Mouse (Mus musculus): ENCODE measurements around the gene Babam2. TPM values are rescaled to one million over a fixed set of nuclear protein-coding genes. Genes with fewer than 3 reads are reported as not detected.

The Babam2 gene
- polyA plus RNA-seq, 1 experiment from 2014 or later = 62.9 TPM

GRCm38 (mm10) chr5:31771486-31771885 is 74.0 kb downstream of the Babam2 start:
- no peaks in the 10 kb centered on the region; the same call in 1 of the 2 replicates for H3K9me3 ChIP-seq (ENCODE audit: control insufficient read depth, low read depth, low read length)
- H3K4me3 ChIP-seq (ENCODE audit: low read depth, low read length) = no peak overlapping the region
- WGBS = 89% methylated on average over 5 of the region's 5 CpGs
- H3K27me3 ChIP-seq (ENCODE audit: control insufficient read depth, insufficient read depth, low read length) = no peaks in the 10 kb centered on the region
- H3K27ac ChIP-seq (ENCODE audit: low read length) = no peak overlapping the region
- no peak for ATAC-seq (ENCODE audit: insufficient number of reproducible peaks, insufficient read depth, low FRiP score, low read depth)
- no peak overlapping the region for H3K9ac ChIP-seq (replicated peaks; ENCODE audit: low read depth, low read length)
- no peaks in the 10 kb centered on the region for H3K36me3 ChIP-seq (ENCODE audit: control insufficient read depth, insufficient read depth, low read length)
- H3K4me2 ChIP-seq (replicated peaks; ENCODE audit: low read depth, low read length) = no peak overlapping the region
- no peaks in the 10 kb centered on the region for H3K4me1 ChIP-seq (ENCODE audit: control insufficient read depth, insufficient read depth, low read length)

GRCm38 (mm10) chr5:31771921-31772320 is 74.4 kb downstream of the Babam2 start:
- Histone ChIP-seq H3K27me3 (ENCODE audit: control insufficient read depth, insufficient read depth, low read length) (no peaks in the 10 kb centered on the region), H3K4me1 (ENCODE audit: control insufficient read depth, insufficient read depth, low read length) (no peaks in the 10 kb centered on the region), H3K36me3 (ENCODE audit: control insufficient read depth, insufficient read depth, low read length) (no peaks in the 10 kb centered on the region), H3K4me2 (replicated peaks; ENCODE audit: low read depth, low read length) (no peak overlapping the region), H3K9ac (replicated peaks; ENCODE audit: low read depth, low read length) (no peak overlapping the region), H3K9me3 (ENCODE audit: control insufficient read depth, low read depth, low read length) (no peaks in the 10 kb centered on the region; the same call in 1 of the 2 replicates), H3K4me3 (ENCODE audit: low read depth, low read length) (no peak overlapping the region), H3K27ac (ENCODE audit: low read length) (no peak overlapping the region)
- WGBS = 97% methylated on average over 4 of the region's 4 CpGs
- no peak for ATAC-seq (ENCODE audit: insufficient number of reproducible peaks, insufficient read depth, low FRiP score, low read depth)

- no peak overlapping the region for H3K27ac ChIP-seq (ENCODE audit: low read length)
- ATAC-seq (ENCODE audit: insufficient number of reproducible peaks, insufficient read depth, low FRiP score, low read depth) = no peak
- no peak overlapping the region for H3K4me3 ChIP-seq (ENCODE audit: low read depth, low read length)
- no peaks in the 10 kb centered on the region; the same call in 1 of the 2 replicates for H3K9me3 ChIP-seq (ENCODE audit: control insufficient read depth, low read depth, low read length)
- no peak overlapping the region for H3K4me2 ChIP-seq (replicated peaks; ENCODE audit: low read depth, low read length)
- no peaks in the 10 kb centered on the region for H3K36me3 ChIP-seq (ENCODE audit: control insufficient read depth, insufficient read depth, low read length)
- H3K4me1 ChIP-seq (ENCODE audit: control insufficient read depth, insufficient read depth, low read length) = no peaks in the 10 kb centered on the region
- H3K9ac ChIP-seq (replicated peaks; ENCODE audit: low read depth, low read length) = no peak overlapping the region
- 92% methylated on average over 6 of the region's 6 CpGs for WGBS
- H3K27me3 ChIP-seq (ENCODE audit: control insufficient read depth, insufficient read depth, low read length) = no peaks in the 10 kb centered on the region
Observed at GRCm38 (mm10) chr5:31774976-31775375, 77.5 kb downstream of the Babam2 start.

GRCm38 (mm10) chr5:31781624-31782023 is 84.1 kb downstream of the Babam2 start:
- H3K9ac ChIP-seq (replicated peaks; ENCODE audit: low read depth, low read length) = no peak overlapping the region
- no peak overlapping the region for H3K4me2 ChIP-seq (replicated peaks; ENCODE audit: low read depth, low read length)
- no peak overlapping the region for H3K27ac ChIP-seq (ENCODE audit: low read length)
- ATAC-seq (ENCODE audit: insufficient number of reproducible peaks, insufficient read depth, low FRiP score, low read depth) = no peak
- no peaks in the 10 kb centered on the region for H3K27me3 ChIP-seq (ENCODE audit: control insufficient read depth, insufficient read depth, low read length)
- 82% methylated on average over 5 of the region's 5 CpGs for WGBS
- no peaks in the 10 kb centered on the region for H3K4me1 ChIP-seq (ENCODE audit: control insufficient read depth, insufficient read depth, low read length)
- no peaks in the 10 kb centered on the region for H3K36me3 ChIP-seq (ENCODE audit: control insufficient read depth, insufficient read depth, low read length)
- no peak overlapping the region for H3K4me3 ChIP-seq (ENCODE audit: low read depth, low read length)
- H3K9me3 ChIP-seq (ENCODE audit: control insufficient read depth, low read depth, low read length) = no peaks in the 10 kb centered on the region

GRCm38 (mm10) chr5:31787201-31787600 is 89.7 kb downstream of the Babam2 start:
- no peak for ATAC-seq (ENCODE audit: insufficient number of reproducible peaks, insufficient read depth, low FRiP score, low read depth)
- no peak overlapping the region for H3K9ac ChIP-seq (replicated peaks; ENCODE audit: low read depth, low read length)
- no peak overlapping the region for H3K27ac ChIP-seq (ENCODE audit: low read length)
- 66% methylated on average over 3 of the region's 3 CpGs for WGBS
- H3K4me1 ChIP-seq (ENCODE audit: control insufficient read depth, insufficient read depth, low read length) = no peaks in the 10 kb centered on the region
- H3K4me2 ChIP-seq (replicated peaks; ENCODE audit: low read depth, low read length) = no peak overlapping the region
- H3K9me3 ChIP-seq (ENCODE audit: control insufficient read depth, low read depth, low read length) = no peaks in the 10 kb centered on the region
- no peak overlapping the region for H3K4me3 ChIP-seq (ENCODE audit: low read depth, low read length)
- H3K36me3 ChIP-seq (ENCODE audit: control insufficient read depth, insufficient read depth, low read length) = no peaks in the 10 kb centered on the region
- H3K27me3 ChIP-seq (ENCODE audit: control insufficient read depth, insufficient read depth, low read length) = no peaks in the 10 kb centered on the region

GRCm38 (mm10) chr5:31787622-31788021 is 90.1 kb downstream of the Babam2 start:
- no peak overlapping the region for H3K27ac ChIP-seq (ENCODE audit: low read length)
- 64% methylated on average over 3 of the region's 3 CpGs for WGBS
- no peaks in the 10 kb centered on the region for H3K36me3 ChIP-seq (ENCODE audit: control insufficient read depth, insufficient read depth, low read length)
- H3K9ac ChIP-seq (replicated peaks; ENCODE audit: low read depth, low read length) = no peak overlapping the region
- no peaks in the 10 kb centered on the region for H3K27me3 ChIP-seq (ENCODE audit: control insufficient read depth, insufficient read depth, low read length)
- no peak for ATAC-seq (ENCODE audit: insufficient number of reproducible peaks, insufficient read depth, low FRiP score, low read depth)
- H3K9me3 ChIP-seq (ENCODE audit: control insufficient read depth, low read depth, low read length) = no peaks in the 10 kb centered on the region
- no peak overlapping the region for H3K4me3 ChIP-seq (ENCODE audit: low read depth, low read length)
- H3K4me1 ChIP-seq (ENCODE audit: control insufficient read depth, insufficient read depth, low read length) = no peaks in the 10 kb centered on the region
- no peak overlapping the region for H3K4me2 ChIP-seq (replicated peaks; ENCODE audit: low read depth, low read length)

GRCm38 (mm10) chr5:31792338-31792737 is 94.9 kb downstream of the Babam2 start:
- Histone ChIP-seq H3K9me3 (ENCODE audit: control insufficient read depth, low read depth, low read length) (no peaks in the 10 kb centered on the region), H3K4me3 (ENCODE audit: low read depth, low read length) (no peak overlapping the region), H3K4me2 (replicated peaks; ENCODE audit: low read depth, low read length) (no peak overlapping the region), H3K36me3 (ENCODE audit: control insufficient read depth, insufficient read depth, low read length) (no peaks in the 10 kb centered on the region), H3K9ac (replicated peaks; ENCODE audit: low read depth, low read length) (no peak overlapping the region), H3K27ac (ENCODE audit: low read length) (no peak overlapping the region), H3K27me3 (ENCODE audit: control insufficient read depth, insufficient read depth, low read length) (no peaks in the 10 kb centered on the region), H3K4me1 (ENCODE audit: control insufficient read depth, insufficient read depth, low read length) (no peaks in the 10 kb centered on the region)
- ATAC-seq (ENCODE audit: insufficient number of reproducible peaks, insufficient read depth, low FRiP score, low read depth) = no peak
- 78% methylated on average over 6 of the region's 6 CpGs for WGBS

GRCm38 (mm10) chr5:31792863-31793262 is 95.4 kb downstream of the Babam2 start:
- no peaks in the 10 kb centered on the region for H3K9me3 ChIP-seq (ENCODE audit: control insufficient read depth, low read depth, low read length)
- no peaks in the 10 kb centered on the region for H3K4me1 ChIP-seq (ENCODE audit: control insufficient read depth, insufficient read depth, low read length)
- H3K9ac ChIP-seq (replicated peaks; ENCODE audit: low read depth, low read length) = no peak overlapping the region
- H3K4me2 ChIP-seq (replicated peaks; ENCODE audit: low read depth, low read length) = no peak overlapping the region
- no peaks in the 10 kb centered on the region for H3K27me3 ChIP-seq (ENCODE audit: control insufficient read depth, insufficient read depth, low read length)
- H3K36me3 ChIP-seq (ENCODE audit: control insufficient read depth, insufficient read depth, low read length) = no peaks in the 10 kb centered on the region
- no peak overlapping the region for H3K27ac ChIP-seq (ENCODE audit: low read length)
- no peak for ATAC-seq (ENCODE audit: insufficient number of reproducible peaks, insufficient read depth, low FRiP score, low read depth)
- 74% methylated on average over 8 of the region's 8 CpGs for WGBS
- no peak overlapping the region for H3K4me3 ChIP-seq (ENCODE audit: low read depth, low read length)

- H3K36me3 ChIP-seq (ENCODE audit: control insufficient read depth, insufficient read depth, low read length) = no peaks in the 10 kb centered on the region
- no peak overlapping the region for H3K9ac ChIP-seq (replicated peaks; ENCODE audit: low read depth, low read length)
- no peak overlapping the region for H3K4me3 ChIP-seq (ENCODE audit: low read depth, low read length)
- ATAC-seq (ENCODE audit: insufficient number of reproducible peaks, insufficient read depth, low FRiP score, low read depth) = no peak
- H3K9me3 ChIP-seq (ENCODE audit: control insufficient read depth, low read depth, low read length) = no peaks in the 10 kb centered on the region
- WGBS = 76% methylated on average over 3 of the region's 3 CpGs
- no peaks in the 10 kb centered on the region for H3K27me3 ChIP-seq (ENCODE audit: control insufficient read depth, insufficient read depth, low read length)
- H3K4me1 ChIP-seq (ENCODE audit: control insufficient read depth, insufficient read depth, low read length) = no peaks in the 10 kb centered on the region
- H3K27ac ChIP-seq (ENCODE audit: low read length) = no peak overlapping the region
- no peak overlapping the region for H3K4me2 ChIP-seq (replicated peaks; ENCODE audit: low read depth, low read length)
Observed at GRCm38 (mm10) chr5:31795414-31795813, 97.9 kb downstream of the Babam2 start.
